23 mouse cellular contexts compared by ENCODE assay signal in genomic region chr11:26814601-26815000, GRCm38 (mm10).
DNase-seq lines count a peak whose midpoint lies in the region; ATAC-seq and TF ChIP-seq lines count a peak whose summit lies in the region.
"Had no signal": no experiment of that assay in that cellular context is flagged by ENCODE, and none has a peak within 500 bp of the region (broad histone marks: within the 10 kb centered on the region; RNA-seq: fewer than 3 reads in every experiment).

No protein-coding gene starts in this region.

- H3K9me3 ChIP-seq in forebrain, embryonic 12.5 days = no peaks in the 10 kb centered on the region
- H3K9me3 ChIP-seq in forebrain, embryonic 10.5 days = no peaks in the 10 kb centered on the region
- no peaks in the 10 kb centered on the region for H3K9me3 ChIP-seq in midbrain, embryonic 12.5 days
- no peaks in the 10 kb centered on the region for H3K9me3 ChIP-seq in midbrain, postnatal 0 days (ENCODE audit: low read length)
- H3K9me3 ChIP-seq in neural tube, embryonic 12.5 days = no peaks in the 10 kb centered on the region
- H3K9me3 ChIP-seq in neural tube, embryonic 15.5 days (replicated peaks) = no peaks in the 10 kb centered on the region
- H3K9me3 ChIP-seq: embryonic facial prominence, embryonic 12.5 days; embryonic facial prominence, embryonic 15.5 days; hindbrain, embryonic 12.5 days had no signal

- no peak overlapping the region for H3K4me2 ChIP-seq in forebrain, embryonic 12.5 days
- no peak overlapping the region for H3K4me2 ChIP-seq in midbrain, embryonic 12.5 days (replicated peaks)
- no peak overlapping the region for H3K4me2 ChIP-seq in midbrain, postnatal 0 days (ENCODE audit: low read depth, low read length, poor library complexity, severe bottlenecking)
- no peak overlapping the region for H3K4me2 ChIP-seq in neural tube, embryonic 12.5 days (replicated peaks)
- H3K4me2 ChIP-seq in neural tube, embryonic 15.5 days = peak overlapping the region; percentile 38
- H3K4me2 ChIP-seq: embryonic facial prominence, embryonic 12.5 days; embryonic facial prominence, embryonic 15.5 days; heart, embryonic 11.5 days; hindbrain, embryonic 12.5 days had no signal

- no peaks in the 10 kb centered on the region for H3K36me3 ChIP-seq in forebrain, embryonic 12.5 days (replicated peaks)
- H3K36me3 ChIP-seq in forebrain, embryonic 10.5 days (replicated peaks) = no peaks in the 10 kb centered on the region
- H3K36me3 ChIP-seq in midbrain, embryonic 12.5 days = no peaks in the 10 kb centered on the region
- H3K36me3 ChIP-seq in midbrain, postnatal 0 days (ENCODE audit: insufficient read depth, low read length) = no peaks in the 10 kb centered on the region
- no peaks in the 10 kb centered on the region for H3K36me3 ChIP-seq in neural tube, embryonic 12.5 days
- no peaks in the 10 kb centered on the region for H3K36me3 ChIP-seq in neural tube, embryonic 15.5 days
- H3K36me3 ChIP-seq: embryonic facial prominence, embryonic 12.5 days; embryonic facial prominence, embryonic 15.5 days; hindbrain, embryonic 12.5 days had no signal

- no peaks in the 10 kb centered on the region for H3K4me1 ChIP-seq in forebrain, embryonic 12.5 days
- no peaks in the 10 kb centered on the region; the same call in 1 of the 2 replicates for H3K4me1 ChIP-seq in forebrain, embryonic 10.5 days
- H3K4me1 ChIP-seq in midbrain, embryonic 12.5 days = no peaks in the 10 kb centered on the region
- no peaks in the 10 kb centered on the region for H3K4me1 ChIP-seq in midbrain, postnatal 0 days (ENCODE audit: insufficient read depth, low read length)
- no peaks in the 10 kb centered on the region for H3K4me1 ChIP-seq in neural tube, embryonic 12.5 days
- peaks cover 10% of the 10 kb centered on the region; the same call in 1 of the 2 replicates for H3K4me1 ChIP-seq in neural tube, embryonic 15.5 days
- H3K4me1 ChIP-seq: embryonic facial prominence, embryonic 12.5 days; embryonic facial prominence, embryonic 15.5 days; hindbrain, embryonic 12.5 days had no signal

- 90% methylated on average over 3 of the region's 3 CpGs for WGBS in forebrain, embryonic 12.5 days
- WGBS in forebrain, embryonic 10.5 days = 83% methylated on average over 3 of the region's 3 CpGs
- WGBS in midbrain, embryonic 12.5 days = 93% methylated on average over 3 of the region's 3 CpGs
- WGBS in midbrain, postnatal 0 days = 89% methylated on average over 3 of the region's 3 CpGs
- 88% methylated on average over 3 of the region's 3 CpGs for WGBS in neural tube, embryonic 12.5 days
- 81% methylated on average over 3 of the region's 3 CpGs for WGBS in neural tube, embryonic 15.5 days

- 0 out of 2 replicates have a peak overlapping the region, but pooled peaks have one; percentile 4 for H3K27ac ChIP-seq in forebrain, embryonic 12.5 days
- no peak overlapping the region for H3K27ac ChIP-seq in forebrain, embryonic 10.5 days
- 0 out of 2 replicates have a peak overlapping the region, but pooled peaks have one; percentile 56 for H3K27ac ChIP-seq in midbrain, embryonic 12.5 days (replicated peaks)
- H3K27ac ChIP-seq in midbrain, postnatal 0 days (ENCODE audit: low read depth, low read length) = no peak overlapping the region
- H3K27ac ChIP-seq in neural tube, embryonic 12.5 days = no peak overlapping the region
- peak overlapping the region; percentile 63 for H3K27ac ChIP-seq in neural tube, embryonic 15.5 days (replicated peaks)
- H3K27ac ChIP-seq: embryonic facial prominence, embryonic 12.5 days; embryonic facial prominence, embryonic 15.5 days; gastrocnemius, adult 2 months; hindbrain, embryonic 12.5 days had no signal

- no peak overlapping the region for H3K9ac ChIP-seq in forebrain, embryonic 12.5 days
- H3K9ac ChIP-seq in midbrain, embryonic 12.5 days (replicated peaks) = no peak overlapping the region
- no peak overlapping the region for H3K9ac ChIP-seq in midbrain, postnatal 0 days (replicated peaks; ENCODE audit: low read length, poor library complexity, severe bottlenecking)
- no peak overlapping the region for H3K9ac ChIP-seq in neural tube, embryonic 12.5 days
- H3K9ac ChIP-seq in neural tube, embryonic 15.5 days (replicated peaks) = no peak overlapping the region
- H3K9ac ChIP-seq: embryonic facial prominence, embryonic 12.5 days; embryonic facial prominence, embryonic 15.5 days; hindbrain, embryonic 12.5 days had no signal

- ATAC-seq in forebrain, embryonic 12.5 days (ENCODE audit: low FRiP score) = no peak
- no peak for ATAC-seq in midbrain, embryonic 12.5 days (ENCODE audit: low FRiP score, low read depth)
- no peak for ATAC-seq in midbrain, postnatal 0 days (ENCODE audit: low FRiP score)
- ATAC-seq in neural tube, embryonic 12.5 days (ENCODE audit: low FRiP score, low read depth) = 0 out of 2 replicates have a peak, but pooled peaks have one; percentile 45
- ATAC-seq in neural tube, embryonic 15.5 days (ENCODE audit: low FRiP score) = peak; percentile 36; the same call in 1 of the 2 replicates
- ATAC-seq: activated CD4-positive, CD25-positive, alpha-beta regulatory T cell, adult 4 months; forebrain, postnatal 0 days had no signal

- H3K27me3 ChIP-seq in forebrain, embryonic 12.5 days = no peaks in the 10 kb centered on the region
- H3K27me3 ChIP-seq in forebrain, embryonic 10.5 days (ENCODE audit: poor library complexity, severe bottlenecking) = no peaks in the 10 kb centered on the region
- H3K27me3 ChIP-seq in midbrain, embryonic 12.5 days = no peaks in the 10 kb centered on the region
- H3K27me3 ChIP-seq in midbrain, postnatal 0 days (ENCODE audit: insufficient read depth, low read length) = no peaks in the 10 kb centered on the region
- H3K27me3 ChIP-seq in neural tube, embryonic 12.5 days (replicated peaks) = no peaks in the 10 kb centered on the region
- no peaks in the 10 kb centered on the region for H3K27me3 ChIP-seq in neural tube, embryonic 15.5 days (replicated peaks)
- H3K27me3 ChIP-seq: embryonic facial prominence, embryonic 12.5 days; embryonic facial prominence, embryonic 15.5 days; hindbrain, embryonic 12.5 days had no signal

- H3K4me3 ChIP-seq in forebrain, embryonic 12.5 days (replicated peaks) = no peak overlapping the region
- no peak overlapping the region for H3K4me3 ChIP-seq in forebrain, embryonic 10.5 days
- no peak overlapping the region for H3K4me3 ChIP-seq in midbrain, embryonic 12.5 days
- no peak overlapping the region for H3K4me3 ChIP-seq in midbrain, postnatal 0 days (ENCODE audit: low read depth, low read length)
- H3K4me3 ChIP-seq in neural tube, embryonic 12.5 days = no peak overlapping the region
- no peak overlapping the region for H3K4me3 ChIP-seq in neural tube, embryonic 15.5 days (replicated peaks)
- H3K4me3 ChIP-seq: embryonic facial prominence, embryonic 12.5 days; embryonic facial prominence, embryonic 15.5 days; erythroblast, embryonic 14.5 days; gastrocnemius, adult 2 months; hindbrain, embryonic 12.5 days had no signal

- TF ChIP-seq CTCF in midbrain, postnatal 0 days (IDR thresholded peaks at IDR 0.05) = no peak

- no peak for DNase-seq in forebrain, embryonic 10.5 days (ENCODE audit: extremely low spot score, low spot score)
- no peak for DNase-seq in midbrain, postnatal 0 days (ENCODE audit: low spot score)
- DNase-seq in neural tube, embryonic 10.5 days (ENCODE audit: extremely low spot score, low spot score) = no peak
- no peak for DNase-seq in urinary bladder, adult 2 months (ENCODE audit: low spot score)
- DNase-seq: adrenal gland, postnatal 10 days; adrenal gland, postnatal 36 days; cerebellum, adult 18-20 months; cerebellum, adult 9-11 months; cerebellum, postnatal 25 days; gastrocnemius, adult 2 months; gastrocnemius, postnatal 14 days; heart, adult 11 months had no signal

Comparison
In these comparisons a context has a peak if more than half of its experiments do, and no peak if none do; other contexts are left out.
1. H3K27ac ChIP-seq: peak in forebrain, embryonic 12.5 days (single experiment), midbrain, embryonic 12.5 days (single experiment) and neural tube, embryonic 15.5 days (single experiment); none in forebrain, embryonic 10.5 days (single experiment), midbrain, postnatal 0 days (single experiment) and neural tube, embryonic 12.5 days (single experiment).
2. ATAC-seq: peak in neural tube, embryonic 12.5 days (single experiment) and neural tube, embryonic 15.5 days (single experiment); none in forebrain, embryonic 12.5 days (single experiment), midbrain, embryonic 12.5 days (single experiment) and midbrain, postnatal 0 days (single experiment).